Comparison of ENCODE assay signal across 17 mouse cellular contexts in the genomic region with DNA sequence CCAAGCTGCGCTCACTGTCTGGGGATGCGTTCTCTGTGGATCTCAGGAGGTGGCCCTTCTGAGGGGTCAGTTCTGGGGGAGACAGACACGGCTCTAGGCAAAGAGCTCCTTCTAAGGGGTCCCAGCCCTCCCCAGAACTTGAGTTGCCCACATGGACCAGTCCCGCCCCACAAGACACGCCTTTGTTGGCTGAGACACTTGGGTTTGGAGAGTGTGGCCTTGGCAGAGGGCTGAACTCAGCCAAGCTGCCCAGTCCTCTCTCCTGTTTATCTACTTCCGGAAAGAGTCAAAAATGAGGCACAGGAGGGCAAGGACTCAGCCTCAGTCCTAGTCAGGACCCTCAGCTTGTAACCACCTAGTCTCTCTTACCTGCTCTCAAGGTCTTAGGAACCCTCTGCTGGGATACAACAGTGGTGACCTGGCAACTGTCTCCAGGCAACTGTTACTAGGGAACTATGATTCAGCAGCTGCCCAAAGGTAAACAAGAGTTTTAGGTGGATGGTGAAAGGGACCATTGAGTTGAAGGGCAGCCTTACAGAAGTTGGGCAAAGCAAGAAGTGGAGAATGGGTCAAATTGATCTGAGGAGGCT. TPM values are rescaled to one million over a fixed set of nuclear protein-coding genes. Genes with fewer than 3 reads are reported as not detected.
DNase-seq lines count a peak whose midpoint lies in the region; ATAC-seq lines count a peak whose summit lies in the region.
"Had no signal": no experiment of that assay in that cellular context is flagged by ENCODE, and none has a peak within 500 bp of the region (broad histone marks: within the 10 kb centered on the region; RNA-seq: fewer than 3 reads in every experiment).

No protein-coding gene starts in this region.

- H3K27ac ChIP-seq in stomach, embryonic 15.5 days: no peak overlapping the region
- H3K27ac ChIP-seq: limb, embryonic 15.5 days had no signal

- H3K9ac ChIP-seq in stomach, embryonic 15.5 days: no peak overlapping the region
- H3K9ac ChIP-seq: limb, embryonic 15.5 days had no signal

- H3K36me3 ChIP-seq in stomach, embryonic 15.5 days: no peaks in the 10 kb centered on the region
- H3K36me3 ChIP-seq: limb, embryonic 15.5 days had no signal

- peak; percentile 52 to 71 for DNase-seq in lung, adult 18-20 months
- no peak for DNase-seq in lung, postnatal 14 days
- peak; percentile 69 for DNase-seq in adrenal gland, adult 8-10 months
- DNase-seq in embryo, embryonic 11 days: no peak
- DNase-seq in cerebellum, postnatal 4 days (ENCODE audit: low spot score in 2 of 2): no peak
- no peak for DNase-seq in right cerebral cortex, postnatal 4 days
- DNase-seq: cerebellum, postnatal 14 days; kidney, postnatal 14 days; layer of hippocampus, postnatal 36 days had no signal

- WGBS in stomach, embryonic 15.5 days: 50% methylated on average over 6 of the region's 6 CpGs

- peak; percentile 42 to 44; a peak in 2 of 4 replicates for ATAC-seq in hematopoietic stem cell, adult 5-6 weeks (replicated peaks in 1 of 2; ENCODE audit: insufficient read depth in 1 of 2, low FRiP score in 2 of 2, low TSS enrichment in 1 of 2, low read depth in 1 of 2, poor library complexity in 2 of 2, severe bottlenecking in 2 of 2)
- peak; percentile 29; the same call in 1 of the 2 replicates for ATAC-seq in stomach, embryonic 15.5 days (ENCODE audit: insufficient read depth, low FRiP score, low read depth)
- ATAC-seq: hindbrain, embryonic 16.5 days had no signal

- H3K4me1 ChIP-seq in stomach, embryonic 15.5 days: 0 out of 2 replicates have a peak, but pooled peaks cover 7% of the 10 kb centered on the region
- H3K4me1 ChIP-seq: limb, embryonic 15.5 days had no signal

- no peaks in the 10 kb centered on the region for H3K9me3 ChIP-seq in stomach, embryonic 15.5 days
- H3K9me3 ChIP-seq: limb, embryonic 15.5 days; megakaryocyte, embryonic 14.5 days had no signal

- no peaks in the 10 kb centered on the region for H3K27me3 ChIP-seq in stomach, embryonic 15.5 days (replicated peaks)
- H3K27me3 ChIP-seq: CH12.LX; limb, embryonic 15.5 days had no signal

- H3K4me3 ChIP-seq in stomach, embryonic 15.5 days (replicated peaks): no peak overlapping the region
- H3K4me3 ChIP-seq: limb, embryonic 15.5 days; megakaryocyte, embryonic 14.5 days; myocyte had no signal

- no peak overlapping the region for H3K4me2 ChIP-seq in stomach, embryonic 15.5 days
- H3K4me2 ChIP-seq: heart, embryonic 11.5 days; limb, embryonic 15.5 days had no signal

RNA-seq across cellular contexts. Expression of a gene that starts 8.7 kb away (rescaled TPM):
- total RNA-seq in adrenal gland, adult 8-10 months (2022): 1 to 10 TPM in 1 of 4 experiments, under 1 TPM in 2, not detected in 1; 0.38 to 1.2 (median 0.86) TPM
- total RNA-seq in hematopoietic stem cell, adult 5-6 weeks (2017): 1.3 TPM in 1 of 2 replicates, not detected in the other
- 4.1 and 5.0 TPM in 2 replicates for polyA plus RNA-seq in stomach, embryonic 15.5 days (2015; fragmentation: Nextera tagmentation; extraction: Ambion mirVana)
- polyA plus RNA-seq: hindbrain, embryonic 16.5 days; myocyte had no signal

RNA-seq across cellular contexts. Expression of a gene that starts 24.5 kb away (rescaled TPM):
- 1 to 10 TPM in 1 of 4 experiments, under 1 TPM in 1, not detected in 2; 0.42 to 1.2 TPM for total RNA-seq in adrenal gland, adult 8-10 months (2022)
- total RNA-seq in hematopoietic stem cell, adult 5-6 weeks (2017): 14.5 and 33.5 TPM in 2 replicates
- polyA plus RNA-seq in stomach, embryonic 15.5 days (2015; fragmentation: Nextera tagmentation; extraction: Ambion mirVana): 2.3 and 2.5 TPM in 2 replicates
- total RNA-seq: layer of hippocampus, postnatal 36 days had no signal

RNA-seq across cellular contexts. Expression of a gene that starts 36.8 kb away (rescaled TPM):
- 1 to 10 TPM; 1.0 to 3.0 (median 2.0) TPM for total RNA-seq in adrenal gland, adult 8-10 months (2022)
- 2.3 and 6.6 TPM in 2 replicates for total RNA-seq in hematopoietic stem cell, adult 5-6 weeks (2017)
- 0.64 and 1.1 TPM in 2 replicates for polyA plus RNA-seq in stomach, embryonic 15.5 days (2015; fragmentation: Nextera tagmentation; extraction: Ambion mirVana)
- polyA plus RNA-seq: hindbrain, embryonic 16.5 days had no signal

RNA-seq across cellular contexts. Expression of a gene that starts 57.8 kb away (rescaled TPM):
- 100 to 1,000 TPM; 290 to 326 (median 308) TPM for total RNA-seq in adrenal gland, adult 8-10 months (2022)
- total RNA-seq in hematopoietic stem cell, adult 5-6 weeks (2017): 151 and 176 TPM in 2 replicates
- 154 and 168 TPM in 2 replicates for polyA plus RNA-seq in stomach, embryonic 15.5 days (2015; fragmentation: Nextera tagmentation; extraction: Ambion mirVana)

RNA-seq across cellular contexts. Expression of a gene that starts 58.0 kb away (rescaled TPM):
- 1 to 10 TPM; 7.8 to 9.5 (median 8.9) TPM for total RNA-seq in adrenal gland, adult 8-10 months (2022)
- 8.6 and 11.8 TPM in 2 replicates for total RNA-seq in hematopoietic stem cell, adult 5-6 weeks (2017)
- 14.4 and 14.6 TPM in 2 replicates for polyA plus RNA-seq in stomach, embryonic 15.5 days (2015; fragmentation: Nextera tagmentation; extraction: Ambion mirVana)

Comparison
In these comparisons a context has a peak if more than half of its experiments do, and no peak if none do; other contexts are left out.
1. DNase-seq: peak in lung, adult 18-20 months (2 of 2) and adrenal gland, adult 8-10 months (single experiment); none in lung, postnatal 14 days (single experiment), embryo, embryonic 11 days (single experiment), cerebellum, postnatal 4 days (0 of 2) and right cerebral cortex, postnatal 4 days (single experiment).